Mouse (Mus musculus) urinary bladder, postnatal 4 days (tissue): ENCODE results near the gene Usp29.
A peak's percentile ranks its signal among the peaks of the same experiment; 100 is the strongest.

Experiments
- DNase-seq, 2 experiments: peaks; one replicate each; pipeline ENCODE4 v3.0.0; 2021 to 2022; ENCODE audit warnings: low spot score in 2 of 2

Gene Usp29

DNA sequence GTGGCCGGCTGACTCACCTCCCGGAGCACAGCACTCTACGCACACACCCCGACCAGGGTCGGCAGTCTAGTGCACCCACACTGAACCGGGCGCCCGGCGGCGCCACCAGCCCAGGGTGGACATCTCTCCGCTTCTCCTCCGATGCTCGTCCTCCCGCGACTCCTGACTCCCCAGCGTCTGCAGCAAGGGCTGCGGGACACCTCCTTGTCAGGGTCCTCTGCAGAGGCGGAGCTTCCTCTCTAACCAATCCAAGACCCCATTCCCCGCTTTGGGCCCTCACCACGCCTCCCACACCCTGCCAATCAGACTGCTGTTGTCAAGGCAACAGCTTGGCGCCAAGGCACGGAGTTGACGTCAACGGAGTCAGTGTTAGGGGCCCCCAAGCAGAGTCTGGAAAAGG lies at the start of gene Usp29, which contains the start of gene Peg3:
TSS of gene Usp29 (plus strand) at position 338 of the 400 bp plus-strand sequence.
TSS of gene Peg3 (minus strand) at position 191 of the 400 bp plus-strand sequence.
- DNase-seq = peak; percentile 86 to 88

DNA sequence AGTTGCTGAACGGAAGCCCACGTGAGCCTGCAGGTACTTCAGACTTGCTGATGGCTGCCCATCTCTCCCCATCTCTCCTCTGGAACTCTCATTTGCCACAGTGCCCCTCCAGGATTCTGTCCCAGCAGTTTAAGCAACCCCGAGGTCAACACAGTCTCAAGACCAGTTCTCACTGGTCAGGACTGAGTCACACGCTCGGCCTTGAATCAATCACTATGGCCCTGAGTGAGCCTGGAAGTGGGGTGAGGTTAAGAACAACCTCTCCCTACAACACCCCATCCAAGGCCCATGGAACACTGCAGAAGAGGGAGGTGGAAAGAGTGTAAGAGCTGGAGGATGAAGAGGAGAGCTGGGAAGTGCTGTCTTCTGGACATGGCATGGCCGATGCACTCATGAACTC lies 44.9 kb upstream of the Usp29 start:
- no peak for DNase-seq

DNA sequence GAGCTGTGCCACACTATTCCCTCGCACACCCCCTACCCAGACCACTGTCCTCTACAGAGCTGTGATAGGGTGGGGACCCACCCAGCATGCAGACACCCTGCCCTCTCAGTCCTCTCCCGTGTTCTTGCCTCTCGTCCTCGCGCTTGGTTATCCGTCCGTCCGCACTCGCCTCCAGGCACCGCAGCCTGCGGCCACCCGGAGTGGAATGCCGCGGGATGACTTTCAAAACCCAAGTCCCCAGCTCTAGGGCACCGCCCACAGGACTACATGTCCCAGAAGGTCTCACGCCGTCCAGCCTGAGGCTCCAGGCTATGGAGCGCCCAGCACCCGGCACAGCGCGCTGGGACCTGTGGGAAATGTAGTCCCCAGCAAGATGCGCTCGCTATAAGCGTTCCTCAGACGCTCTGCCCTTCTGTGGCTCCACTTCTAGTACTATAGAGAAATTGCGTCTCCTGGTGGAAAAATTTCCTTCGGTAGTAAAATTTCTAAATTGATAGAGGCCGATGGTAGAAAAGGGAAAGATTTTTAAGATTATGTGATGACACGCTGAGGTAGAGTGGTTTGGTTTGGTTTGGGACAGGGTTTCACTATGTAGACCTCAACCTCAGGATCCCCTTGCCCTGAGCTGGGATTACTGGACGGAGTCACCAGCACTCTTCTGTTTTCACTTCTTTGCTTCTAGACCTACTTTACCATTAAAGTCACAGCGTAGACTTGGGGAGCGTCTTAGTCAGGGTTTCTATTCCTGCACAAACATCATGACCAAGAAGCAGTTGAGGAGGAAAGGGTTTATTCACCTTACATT lies 33.9 kb upstream of the Usp29 start, which contains the start of gene Zim1:
TSS of gene Zim1 (minus strand) at position 210 of the 805 bp plus-strand sequence.
- DNase-seq = peak; percentile 83 to 87

DNA sequence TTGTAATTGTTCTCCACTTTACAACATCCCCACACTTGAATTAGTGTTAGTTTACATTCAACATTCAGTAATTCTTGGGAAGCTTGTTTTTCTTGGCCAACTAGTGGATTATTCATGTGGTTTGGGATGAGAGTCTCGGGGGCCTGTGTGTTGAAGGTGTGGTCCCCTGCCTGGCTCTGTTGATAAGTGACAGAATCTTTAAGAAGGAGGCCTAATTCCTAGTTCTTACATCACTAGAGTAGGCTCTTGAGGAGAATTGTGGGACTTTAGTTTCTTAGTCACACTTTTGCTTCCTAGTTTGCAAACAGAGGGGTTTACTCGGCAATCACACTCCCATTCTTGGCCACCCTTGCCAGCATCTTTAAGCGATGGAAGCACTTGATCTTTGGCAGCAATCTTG lies 31.1 kb upstream of the Usp29 start:
- DNase-seq = peak in 1 of 2 experiments; percentile 8

DNA sequence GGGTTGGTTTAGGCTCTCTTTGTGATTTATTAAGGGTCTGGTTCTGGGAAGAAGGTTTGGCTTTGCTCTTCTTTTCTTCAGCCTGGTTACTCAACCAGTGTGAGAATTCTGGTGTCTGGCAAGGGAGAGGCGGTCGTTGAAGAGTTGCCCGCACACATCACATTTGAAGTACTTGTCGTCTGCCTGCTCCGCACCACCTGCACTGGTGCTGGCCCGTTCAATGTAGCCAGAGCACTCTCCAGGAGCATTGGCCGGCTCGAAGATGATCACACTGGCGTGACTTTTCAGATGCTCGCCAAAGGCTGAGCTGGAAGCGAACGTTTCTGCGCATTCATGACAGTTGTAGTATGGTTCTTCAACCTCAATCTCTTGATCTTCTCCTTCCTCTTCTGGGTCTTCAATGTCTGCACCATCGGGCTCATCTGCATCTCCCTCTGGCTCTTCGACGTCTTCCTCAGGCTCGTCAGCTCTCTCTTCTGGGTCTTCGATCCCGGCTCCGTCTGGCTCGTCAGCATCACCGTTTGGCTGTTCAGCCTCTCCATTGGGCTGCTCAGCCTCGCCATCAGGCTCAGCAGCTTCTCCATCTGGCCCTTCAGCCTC lies 22.9 kb upstream of the Usp29 start:
- DNase-seq = peak in 1 of 2 experiments; percentile 12

DNA sequence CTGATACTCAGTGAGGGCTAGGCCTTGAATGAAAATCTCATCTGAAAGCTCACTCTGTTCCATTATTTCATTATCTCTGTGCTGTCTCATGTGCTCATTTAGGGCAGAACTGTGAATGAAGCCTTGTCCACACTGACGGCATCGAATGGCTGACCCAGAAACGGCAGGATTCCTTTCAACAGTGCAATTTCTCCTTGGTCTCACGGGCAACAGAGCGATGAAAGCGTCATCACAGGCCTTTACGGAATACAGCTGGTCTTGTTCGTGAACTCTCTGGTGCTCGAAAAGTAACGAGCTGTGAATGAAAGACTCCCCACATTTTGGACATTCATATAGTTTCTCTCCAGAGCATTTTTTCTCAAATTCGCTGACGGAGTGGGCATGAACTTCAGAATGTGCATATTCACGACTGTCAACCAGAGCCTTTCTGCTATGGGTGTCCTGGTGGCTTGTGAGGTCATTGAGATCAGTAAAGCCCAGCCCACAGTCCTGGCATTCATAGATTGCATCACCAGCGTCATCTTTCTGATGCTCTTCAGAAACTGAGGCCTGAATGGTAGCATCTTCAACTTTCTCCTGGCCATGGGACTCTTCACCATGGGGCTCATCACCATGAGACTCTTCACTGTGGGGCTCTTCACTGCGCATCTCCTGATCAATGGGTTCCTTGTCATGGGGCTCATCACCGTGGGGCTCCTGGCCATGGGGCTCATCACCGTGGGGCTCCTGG lies 21.8 kb upstream of the Usp29 start:
- peak in 1 of 2 experiments; percentile 12 for DNase-seq

DNA sequence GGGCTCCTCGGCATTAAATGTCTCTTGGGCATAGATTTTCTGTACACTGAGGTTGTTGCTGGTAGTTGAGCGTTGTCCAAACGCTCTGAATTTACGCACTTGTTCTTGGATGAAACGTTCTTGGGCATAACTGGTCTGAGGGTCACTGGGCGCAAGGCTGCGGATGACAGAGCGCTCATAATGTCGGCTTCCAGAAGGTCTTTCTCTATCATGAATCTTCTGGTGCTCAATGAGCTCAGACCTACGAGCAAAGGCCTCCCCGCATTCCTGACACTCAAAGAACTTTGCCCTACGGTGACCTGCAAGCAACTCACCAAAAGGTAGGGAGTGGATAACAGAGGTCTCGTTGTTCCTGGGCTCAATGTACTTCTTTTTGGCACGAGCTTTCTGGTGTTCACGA lies 21.0 kb upstream of the Usp29 start:
- peak in 1 of 2 experiments; percentile 7 for DNase-seq

DNA sequence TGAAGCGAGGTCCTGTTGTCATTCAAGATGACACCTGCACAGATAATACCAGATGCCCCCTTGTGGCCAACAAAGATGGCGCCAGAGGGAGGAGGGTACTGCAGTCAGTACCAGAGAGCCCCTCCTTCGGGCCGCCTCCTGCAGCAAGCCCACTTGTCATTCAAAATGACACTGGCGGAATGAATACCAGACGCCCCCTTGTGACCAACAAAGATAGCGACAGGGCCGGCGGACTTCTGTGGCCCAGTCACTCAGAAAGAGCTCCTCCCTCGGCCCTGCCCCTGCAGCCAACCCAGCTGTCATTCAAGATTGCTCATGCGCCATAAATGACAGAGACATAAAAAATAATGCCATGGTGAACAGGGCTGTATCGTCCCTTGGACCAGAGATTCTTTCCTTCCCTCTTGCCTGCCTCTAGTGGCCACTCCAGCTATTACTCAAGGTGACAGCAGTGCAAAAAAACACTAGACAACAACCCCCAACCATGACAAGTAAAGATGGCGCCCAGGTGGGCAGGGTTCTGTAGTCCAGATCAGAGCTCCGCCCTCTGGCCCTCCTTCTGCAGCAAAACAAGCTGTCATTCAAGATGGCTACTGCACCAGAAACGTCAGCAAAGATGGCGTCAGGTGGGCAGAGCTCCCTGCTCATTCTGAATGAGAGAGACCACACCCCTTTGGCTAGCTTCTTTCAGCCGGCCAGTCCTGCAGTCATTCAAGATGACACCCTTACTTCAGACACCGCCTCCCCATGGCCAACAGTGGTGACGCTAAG lies 2.8 kb upstream of the Usp29 start:
- peak; percentile 71 to 74 for DNase-seq

DNA sequence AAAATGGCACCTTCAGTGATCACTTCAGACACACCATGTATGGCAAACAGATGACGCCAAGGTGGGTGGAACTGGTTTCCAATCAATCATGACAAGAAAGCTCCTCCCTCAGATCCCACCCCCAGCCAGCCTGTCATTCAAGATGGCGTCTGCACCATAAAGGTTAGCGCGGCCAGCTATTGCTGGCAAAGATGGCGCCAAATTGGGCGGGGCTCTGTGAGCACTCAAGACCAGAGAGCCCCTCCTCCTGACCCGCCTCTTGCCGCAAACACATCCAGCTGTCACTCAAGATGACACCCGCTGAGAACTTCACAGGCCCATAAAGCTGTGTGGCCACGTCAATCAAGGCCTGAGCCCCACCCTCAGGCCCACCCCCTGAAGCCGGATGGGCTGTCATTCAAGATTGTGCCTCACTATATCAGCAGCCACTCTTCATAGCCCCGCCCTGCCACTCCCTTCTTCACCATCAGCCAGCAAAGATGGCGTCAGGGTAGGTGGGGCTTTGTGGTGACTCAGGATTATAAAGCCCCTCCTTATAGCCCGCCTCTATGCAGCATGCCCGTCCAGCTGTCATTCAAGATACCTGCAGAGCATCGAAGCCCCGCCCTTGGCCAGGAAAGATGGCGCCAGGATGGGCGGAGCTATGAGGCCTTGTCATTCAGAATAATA lies 2.0 kb upstream of the Usp29 start:
- peak; percentile 82 to 87 for DNase-seq

DNA sequence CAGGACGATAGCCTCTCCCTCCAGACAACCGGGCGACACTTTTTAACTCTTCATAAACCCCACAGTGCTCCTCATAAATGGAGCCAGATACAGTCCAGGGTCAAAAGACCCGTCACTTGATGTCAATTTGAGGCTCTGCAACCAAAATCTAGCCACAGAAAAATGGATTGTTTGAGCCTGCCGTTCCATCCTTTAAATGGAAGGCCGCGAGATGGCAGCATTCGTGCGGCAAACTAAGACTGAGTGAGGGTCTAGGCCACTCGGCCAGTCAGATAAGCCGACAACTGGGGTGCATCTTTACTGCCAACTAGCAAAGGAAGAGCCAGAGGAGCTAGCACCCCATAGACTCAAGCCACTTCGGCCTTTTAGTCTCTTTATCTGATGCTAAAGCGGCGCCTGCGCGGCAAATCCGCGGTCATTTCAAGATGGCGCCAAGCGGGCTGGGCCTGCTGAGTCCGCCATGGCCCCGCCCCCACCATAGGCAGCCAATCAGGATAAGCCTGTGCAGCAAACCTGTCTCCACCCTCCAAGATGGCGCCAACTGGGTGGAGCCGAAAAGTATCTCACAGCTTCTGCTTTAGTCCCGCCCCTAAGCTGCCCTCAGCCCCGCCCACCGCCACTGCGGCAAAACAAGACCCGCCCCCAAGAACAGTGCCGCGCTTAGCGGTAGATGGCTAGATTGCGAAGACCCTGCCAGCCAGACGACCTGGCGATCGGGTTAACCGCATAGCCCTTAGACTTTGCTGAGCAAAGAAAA lies 1.1 kb upstream of the Usp29 start:
- peak; percentile 93 to 96 for DNase-seq

DNA sequence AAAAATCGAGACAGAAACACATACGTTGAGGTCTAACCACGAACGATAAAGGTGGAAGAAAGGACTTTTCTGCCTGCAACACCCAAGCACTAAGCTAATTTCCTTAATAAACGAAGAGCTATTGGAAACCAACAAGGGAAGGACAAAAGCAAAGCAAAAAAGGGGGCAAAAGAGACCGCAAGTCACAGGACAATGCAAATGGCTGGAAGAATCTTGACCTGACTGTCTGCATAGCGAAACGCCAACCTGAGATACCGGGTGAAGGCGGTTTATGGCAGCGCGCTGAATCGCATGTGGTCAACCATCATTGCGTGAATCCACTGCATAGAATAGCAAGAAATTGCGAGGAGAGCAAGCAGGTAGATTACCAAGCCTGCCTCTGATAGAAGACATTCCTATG lies 423 bp downstream of the Usp29 start:
- DNase-seq = no peak

DNA sequence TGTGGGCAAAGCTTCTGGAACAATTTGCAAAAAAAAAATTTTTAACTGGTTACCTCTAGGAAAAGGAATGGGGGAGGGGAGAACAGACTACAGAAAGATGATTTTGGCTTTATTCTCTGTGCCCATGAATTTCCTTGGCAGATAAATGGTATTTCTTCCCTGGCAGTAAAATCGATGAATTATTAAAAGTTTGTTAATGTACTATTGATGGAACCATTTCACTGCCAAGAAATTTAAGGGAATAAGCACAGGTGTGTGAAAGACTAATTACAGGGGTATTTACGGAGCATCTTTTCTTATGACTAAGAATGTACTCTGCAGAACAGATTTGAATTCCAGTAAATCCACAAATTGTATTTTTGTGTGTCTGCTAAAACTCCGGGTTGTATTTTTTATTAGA lies 995 bp downstream of the Usp29 start:
- no peak for DNase-seq

DNA sequence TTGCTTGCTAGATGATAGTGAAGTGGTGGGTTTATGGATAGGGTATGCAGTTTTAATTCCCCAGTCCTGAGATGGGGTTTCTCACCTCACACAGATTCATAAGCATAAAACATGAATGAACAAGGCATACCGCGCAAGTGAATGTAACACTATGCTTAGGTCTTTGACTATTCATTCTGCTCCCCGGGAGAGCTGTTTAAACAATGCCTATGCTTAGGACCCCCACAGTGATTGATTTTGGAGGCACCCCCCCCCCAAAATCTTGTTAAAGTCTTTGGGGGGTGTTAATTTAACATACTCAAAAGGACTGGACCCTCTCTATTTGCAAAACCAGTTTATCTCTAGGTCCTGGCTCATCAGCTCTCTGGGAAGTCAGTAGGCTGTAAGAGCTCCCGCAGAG lies 1.6 kb downstream of the Usp29 start:
- no peak for DNase-seq

DNA sequence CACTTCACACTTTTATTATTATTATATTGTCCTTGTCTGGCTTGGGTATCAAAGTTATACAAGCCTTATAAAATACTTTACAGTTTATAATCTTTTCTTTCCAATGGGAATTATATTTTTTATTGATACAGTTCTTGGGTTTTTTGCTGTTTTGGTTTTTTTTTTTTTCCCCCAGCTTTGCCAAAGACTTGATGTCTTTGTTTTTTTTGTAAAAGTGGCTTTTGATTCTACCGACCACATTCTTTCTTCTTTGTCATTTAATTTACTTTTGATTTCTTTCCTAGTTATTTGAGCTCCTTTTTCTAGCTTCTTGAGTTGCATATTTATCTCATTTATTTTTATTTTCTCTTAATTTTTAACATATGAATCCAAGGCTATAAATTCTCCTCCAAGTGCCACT lies 5.7 kb downstream of the Usp29 start:
- no peak for DNase-seq

DNA sequence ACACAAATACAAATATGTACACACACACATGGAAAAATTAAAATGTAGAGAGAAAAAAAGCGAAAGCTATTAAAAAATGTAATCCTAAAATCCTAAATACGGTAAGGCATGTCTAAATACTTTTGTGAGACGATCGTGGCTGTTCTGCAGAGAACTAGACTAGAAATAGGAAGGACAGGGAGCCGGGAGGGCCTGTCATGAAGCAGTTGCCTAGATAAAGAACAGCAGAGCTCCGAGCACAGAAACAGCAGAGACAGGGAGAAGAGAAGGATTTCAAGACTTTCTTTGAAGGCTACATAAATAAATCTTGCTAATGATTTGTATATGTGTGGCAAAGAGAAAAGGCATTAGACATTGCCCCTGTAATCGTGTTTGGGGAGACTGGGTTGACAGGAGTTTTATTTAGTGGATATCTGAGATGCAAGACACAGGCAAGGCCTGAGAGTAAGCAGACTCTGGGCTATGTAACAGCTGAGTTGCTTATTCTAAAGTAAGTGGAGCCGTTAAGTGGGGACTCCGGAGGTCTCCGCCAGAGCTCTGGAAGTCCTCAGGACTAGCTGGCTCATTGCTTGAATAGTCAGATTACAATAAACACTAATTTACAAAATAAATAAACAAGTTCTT lies 14.0 kb downstream of the Usp29 start:
- no peak for DNase-seq

DNA sequence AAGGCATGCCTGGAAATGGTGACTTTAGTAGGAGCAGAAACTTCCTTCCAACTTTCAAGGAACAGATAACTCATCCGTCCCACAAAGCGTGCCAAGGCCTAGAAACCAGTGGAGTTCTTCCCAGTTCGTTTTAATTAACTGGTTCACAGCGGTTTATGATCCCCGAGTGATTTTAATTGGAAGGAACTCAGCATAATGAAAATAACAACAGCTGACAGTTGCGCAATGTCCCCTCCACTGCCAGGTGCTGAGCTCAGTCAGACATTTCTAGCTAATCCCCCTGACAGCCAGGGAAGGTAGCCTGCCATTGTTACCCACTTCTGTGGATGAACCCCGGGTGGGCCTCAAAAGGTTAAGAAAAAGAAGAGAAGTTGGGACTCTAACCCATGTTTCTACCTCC lies 18.8 kb downstream of the Usp29 start:
- peak in 1 of 2 experiments; percentile 34 for DNase-seq

DNA sequence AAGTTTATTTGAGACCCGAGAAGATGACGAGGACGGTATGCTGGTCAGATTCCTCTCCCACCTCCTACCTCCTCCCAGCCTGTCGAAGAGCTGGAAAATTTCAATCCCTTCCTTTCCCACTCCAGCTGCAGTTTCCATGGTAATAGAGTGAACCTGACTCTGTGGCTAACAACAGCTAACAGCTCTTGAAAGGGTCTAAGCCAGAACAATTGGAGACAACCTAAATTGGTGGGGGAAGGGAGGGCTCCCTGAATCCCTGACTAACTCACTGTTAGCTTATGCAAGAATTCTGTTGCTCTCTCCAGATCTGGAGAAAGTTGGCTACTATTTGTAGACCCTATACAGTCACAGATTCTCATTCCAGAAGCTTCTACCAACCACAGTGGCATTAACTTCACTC lies 23.1 kb downstream of the Usp29 start:
- DNase-seq = no peak

DNA sequence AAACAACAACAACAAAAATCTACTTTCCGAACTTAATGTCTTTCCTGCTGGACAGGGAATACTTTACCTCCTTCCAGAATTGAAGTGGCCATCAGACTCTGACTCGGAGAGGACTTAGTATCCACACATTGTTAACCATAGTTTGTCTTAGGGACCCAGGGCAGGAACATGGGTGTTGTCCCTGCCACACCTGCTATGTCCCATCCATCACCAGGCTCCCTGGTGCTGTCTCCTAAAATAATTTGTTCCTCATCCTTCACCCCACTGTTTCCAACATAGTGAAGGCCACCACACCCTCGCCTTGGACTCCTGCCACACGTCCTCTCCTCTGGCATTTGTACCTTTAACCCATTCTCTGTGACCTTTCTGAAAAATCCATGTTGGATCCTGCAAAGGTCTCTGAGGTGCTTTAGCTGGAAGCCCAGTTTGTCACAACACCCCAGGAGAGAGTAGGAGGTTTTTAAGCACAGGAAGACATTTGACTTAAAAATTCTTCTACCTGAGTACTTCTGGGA lies 26.5 kb downstream of the Usp29 start:
- DNase-seq = no peak

DNA sequence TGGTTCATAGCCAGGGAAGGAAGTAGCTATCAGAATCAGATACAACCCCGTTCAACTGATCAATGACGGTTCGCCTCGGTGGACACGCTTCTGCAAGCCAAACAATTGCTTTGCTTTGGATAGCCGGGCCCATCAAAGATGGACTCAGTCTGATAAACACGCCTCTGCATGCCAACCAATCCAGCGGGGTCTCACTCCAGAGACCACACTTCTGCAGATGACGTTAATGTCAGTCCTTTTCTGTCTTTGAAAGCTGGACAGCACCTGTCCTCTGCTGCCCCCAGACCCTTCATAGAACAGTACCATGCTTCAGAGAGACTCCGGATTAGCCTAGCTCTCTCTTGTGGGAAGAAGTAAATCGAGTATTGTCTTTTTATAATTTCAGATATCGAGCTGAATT lies 29.3 kb downstream of the Usp29 start:
- no peak for DNase-seq

DNA sequence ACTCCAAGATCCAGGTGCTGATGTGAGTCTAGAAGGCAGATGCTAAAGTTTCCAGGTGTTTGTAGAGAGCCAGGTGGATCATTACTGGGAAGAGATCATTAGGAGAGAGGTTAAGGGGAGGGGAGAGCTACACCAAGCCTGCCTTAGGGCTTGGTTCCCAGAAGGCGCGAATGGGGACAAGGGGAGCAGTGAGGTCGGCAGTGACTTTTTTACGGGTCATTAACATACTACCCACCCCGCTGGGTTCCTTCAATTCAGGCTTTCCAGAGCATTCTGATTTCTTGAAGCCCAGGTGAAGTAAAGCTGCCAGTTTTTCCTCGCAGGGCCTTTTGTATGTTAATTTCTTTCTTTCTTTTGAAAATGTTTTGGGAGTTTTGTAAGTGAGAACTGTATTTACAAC lies 29.8 kb downstream of the Usp29 start:
- no peak for DNase-seq
